In genomic region chr7:131024807-131025206, GRCm38 (mm10) we compare ENCODE assay signal across 23 mouse cellular contexts. TPM values are rescaled to one million over a fixed set of nuclear protein-coding genes. Genes with fewer than 3 reads are reported as not detected.
DNase-seq lines count a peak whose midpoint lies in the region; ATAC-seq and TF ChIP-seq lines count a peak whose summit lies in the region.
"Had no signal": no experiment of that assay in that cellular context is flagged by ENCODE, and none has a peak within 500 bp of the region (broad histone marks: within the 10 kb centered on the region; RNA-seq: fewer than 3 reads in every experiment).

No protein-coding gene starts in this region.

- no peak overlapping the region for H3K27ac ChIP-seq in intestine, embryonic 15.5 days
- H3K27ac ChIP-seq in intestine, embryonic 16.5 days (ENCODE audit: low read length), result peak overlapping the region; percentile 20; the same call in 1 of the 2 replicates
- peak overlapping the region; percentile 84 for H3K27ac ChIP-seq in small intestine, adult 2 months (ENCODE audit: insufficient read depth, low read depth, low read length)
- H3K27ac ChIP-seq in stomach, embryonic 16.5 days (ENCODE audit: low read length), result peak overlapping the region; percentile 42; the same call in 1 of the 2 replicates
- H3K27ac ChIP-seq in cerebellum, adult 2 months (ENCODE audit: insufficient read depth, low read length), result no peak overlapping the region
- H3K27ac ChIP-seq: embryonic facial prominence, embryonic 10.5 days; embryonic facial prominence, embryonic 12.5 days; forebrain, embryonic 13.5 days; forebrain, embryonic 15.5 days had no signal

- no peaks in the 10 kb centered on the region for H3K9me3 ChIP-seq in intestine, embryonic 15.5 days
- H3K9me3 ChIP-seq in intestine, embryonic 16.5 days (ENCODE audit: control insufficient read depth, low read length), result no peaks in the 10 kb centered on the region
- H3K9me3 ChIP-seq in stomach, embryonic 16.5 days (replicated peaks; ENCODE audit: control insufficient read depth, low read length), result no peaks in the 10 kb centered on the region
- H3K9me3 ChIP-seq: embryonic facial prominence, embryonic 10.5 days; embryonic facial prominence, embryonic 12.5 days; forebrain, embryonic 13.5 days; forebrain, embryonic 15.5 days had no signal

- no peaks in the 10 kb centered on the region for H3K27me3 ChIP-seq in intestine, embryonic 15.5 days (replicated peaks)
- no peaks in the 10 kb centered on the region for H3K27me3 ChIP-seq in intestine, embryonic 16.5 days (replicated peaks; ENCODE audit: control insufficient read depth, insufficient read depth, low read length)
- no peaks in the 10 kb centered on the region for H3K27me3 ChIP-seq in small intestine, adult 2 months (ENCODE audit: control insufficient read depth, insufficient read depth, low read length)
- H3K27me3 ChIP-seq in stomach, embryonic 16.5 days (ENCODE audit: control insufficient read depth, insufficient read depth, low read length), result no peaks in the 10 kb centered on the region
- H3K27me3 ChIP-seq in cerebellum, adult 2 months (ENCODE audit: control insufficient read depth, insufficient read depth, low read length), result no peaks in the 10 kb centered on the region
- H3K27me3 ChIP-seq: embryonic facial prominence, embryonic 12.5 days; forebrain, embryonic 15.5 days had no signal

- TF ChIP-seq CTCF in small intestine, adult 2 months (IDR thresholded peaks at IDR 0.05; ENCODE audit: extremely low read depth, insufficient read length, insufficient replicate concordance, low read depth, low read length), result no peak
- no peak for TF ChIP-seq CTCF in cerebellum, adult 2 months (IDR thresholded peaks at IDR 0.05; ENCODE audit: borderline replicate concordance, insufficient read depth, low read depth, low read length)

- 0 out of 2 replicates have a peak, but pooled peaks cover 4% of the 10 kb centered on the region for H3K4me1 ChIP-seq in intestine, embryonic 15.5 days (replicated peaks)
- peaks cover 6% of the 10 kb centered on the region for H3K4me1 ChIP-seq in intestine, embryonic 16.5 days (ENCODE audit: control insufficient read depth, insufficient read depth, low read length)
- peaks cover 43% of the 10 kb centered on the region for H3K4me1 ChIP-seq in small intestine, adult 2 months (ENCODE audit: control insufficient read depth, insufficient read depth, insufficient read length, low read length)
- no peaks in the 10 kb centered on the region for H3K4me1 ChIP-seq in stomach, embryonic 16.5 days (ENCODE audit: control insufficient read depth, insufficient read depth, low read length)
- H3K4me1 ChIP-seq in cerebellum, adult 2 months (ENCODE audit: control insufficient read depth, insufficient read depth, low read length), result no peaks in the 10 kb centered on the region
- H3K4me1 ChIP-seq: embryonic facial prominence, embryonic 12.5 days; forebrain, embryonic 15.5 days had no signal

- H3K36me3 ChIP-seq in intestine, embryonic 15.5 days, result no peaks in the 10 kb centered on the region
- no peaks in the 10 kb centered on the region for H3K36me3 ChIP-seq in intestine, embryonic 16.5 days (ENCODE audit: control insufficient read depth, insufficient read depth, low read length)
- no peaks in the 10 kb centered on the region for H3K36me3 ChIP-seq in small intestine, adult 2 months (ENCODE audit: control insufficient read depth, insufficient read depth, low read length)
- no peaks in the 10 kb centered on the region for H3K36me3 ChIP-seq in stomach, embryonic 16.5 days (ENCODE audit: control insufficient read depth, insufficient read depth, low read length)
- H3K36me3 ChIP-seq: embryonic facial prominence, embryonic 10.5 days; embryonic facial prominence, embryonic 12.5 days; forebrain, embryonic 15.5 days had no signal

- H3K9ac ChIP-seq in intestine, embryonic 15.5 days, result no peak overlapping the region
- H3K9ac ChIP-seq in intestine, embryonic 16.5 days (ENCODE audit: low read depth, low read length), result peak overlapping the region; percentile 16; the same call in 1 of the 2 replicates
- H3K9ac ChIP-seq in stomach, embryonic 16.5 days (ENCODE audit: low read length), result no peak overlapping the region
- H3K9ac ChIP-seq: embryonic facial prominence, embryonic 12.5 days; forebrain, embryonic 13.5 days; forebrain, embryonic 15.5 days; forebrain, postnatal 0 days had no signal

- DNase-seq in cerebellum, adult 2 months, result no peak
- DNase-seq in thymus, postnatal 36 days, result no peak
- DNase-seq in spleen, adult 12 weeks (ENCODE audit: low spot score), result no peak
- DNase-seq: adrenal gland, adult 8-10 months; adrenal gland, postnatal 14 days; adrenal gland, postnatal 36 days; cerebellum, adult 11 months; cerebellum, adult 18-20 months; cerebellum, adult 9-10 months; cerebellum, postnatal 10 days; cerebellum, postnatal 25 days; forebrain, postnatal 0 days had no signal

- H3K4me3 ChIP-seq in intestine, embryonic 15.5 days (replicated peaks), result no peak overlapping the region
- no peak overlapping the region for H3K4me3 ChIP-seq in intestine, embryonic 16.5 days (ENCODE audit: low read length)
- H3K4me3 ChIP-seq in small intestine, adult 2 months (ENCODE audit: low read depth, low read length), result no peak overlapping the region
- no peak overlapping the region for H3K4me3 ChIP-seq in stomach, embryonic 16.5 days (replicated peaks; ENCODE audit: low read length)
- H3K4me3 ChIP-seq in cerebellum, adult 2 months (replicated peaks; ENCODE audit: insufficient read depth, low read depth, low read length), result no peak overlapping the region
- H3K4me3 ChIP-seq: embryonic facial prominence, embryonic 10.5 days; embryonic facial prominence, embryonic 12.5 days; forebrain, embryonic 13.5 days; forebrain, embryonic 15.5 days had no signal

- H3K4me2 ChIP-seq in intestine, embryonic 15.5 days (replicated peaks), result no peak overlapping the region
- H3K4me2 ChIP-seq in intestine, embryonic 16.5 days (ENCODE audit: low read depth, low read length), result no peak overlapping the region
- H3K4me2 ChIP-seq in stomach, embryonic 16.5 days (ENCODE audit: low read depth, low read length), result no peak overlapping the region
- H3K4me2 ChIP-seq: embryonic facial prominence, embryonic 12.5 days; forebrain, embryonic 13.5 days; forebrain, embryonic 15.5 days had no signal

- no peak for TF ChIP-seq POLR2A in small intestine, adult 2 months (IDR thresholded peaks at IDR 0.05; ENCODE audit: low read depth, low read length)
- no peak for TF ChIP-seq POLR2A in cerebellum, adult 2 months (IDR thresholded peaks at IDR 0.05; ENCODE audit: borderline replicate concordance, insufficient read depth, low read length)

- 21% methylated on average over 1 of the region's 1 CpGs for WGBS in intestine, embryonic 15.5 days
- 48% methylated on average over 1 of the region's 1 CpGs for WGBS in intestine, embryonic 16.5 days
- WGBS in small intestine, adult 2 months, result 3% methylated on average over 1 of the region's 1 CpGs
- WGBS in stomach, embryonic 16.5 days, result 37% methylated on average over 1 of the region's 1 CpGs
- 83% methylated on average over 1 of the region's 1 CpGs for WGBS in cerebellum, adult 2 months

- ATAC-seq in intestine, embryonic 15.5 days, result peak; percentile 52
- peak; percentile 45; the same call in 1 of the 2 replicates for ATAC-seq in intestine, embryonic 16.5 days
- ATAC-seq in stomach, embryonic 16.5 days (ENCODE audit: insufficient read depth, low FRiP score), result peak; percentile 63; the same call in 1 of the 2 replicates
- no peak for ATAC-seq in cerebellum, adult (ENCODE audit: insufficient number of reproducible peaks, low FRiP score, low TSS enrichment)
- ATAC-seq: forebrain, embryonic 13.5 days; forebrain, embryonic 15.5 days; forebrain, postnatal 0 days had no signal

RNA-seq across cellular contexts. Expression of gene Dmbt1, which starts 7.0 kb away (rescaled TPM):
- polyA plus RNA-seq in intestine, embryonic 15.5 days (2015; fragmentation: Nextera tagmentation; extraction: Ambion mirVana), result 126 and 138 TPM in 2 replicates
- polyA plus RNA-seq in intestine, embryonic 16.5 days (2015; fragmentation: Nextera tagmentation; extraction: Ambion mirVana), result 209 and 239 TPM in 2 replicates
- polyA plus RNA-seq in small intestine, adult 2 months (2012; rRNA removed), result 141 and 758 TPM in 2 replicates
- 68.6 and 80.4 TPM in 2 replicates for polyA plus RNA-seq in stomach, embryonic 16.5 days (2015; fragmentation: Nextera tagmentation; extraction: Ambion mirVana)
- polyA plus RNA-seq in cerebellum, adult 2 months (2012; rRNA removed), result 0.03 TPM in 1 of 2 replicates, not detected in the other
- polyA plus RNA-seq: C2C12; embryonic facial prominence, embryonic 10.5 days; embryonic facial prominence, embryonic 12.5 days; forebrain, embryonic 11.5 days; forebrain, embryonic 15.5 days; forebrain, postnatal 0 days had no signal

Comparison
In these comparisons a context has a peak if more than half of its experiments do, and no peak if none do; other contexts are left out.
1. H3K27ac ChIP-seq: peak in intestine, embryonic 16.5 days (single experiment), small intestine, adult 2 months (single experiment) and stomach, embryonic 16.5 days (single experiment); none in intestine, embryonic 15.5 days (single experiment) and cerebellum, adult 2 months (single experiment).
2. RNA of gene Dmbt1, which starts 7.0 kb away (polyA plus RNA-seq): 209 to 239 TPM in intestine, embryonic 16.5 days, 141 to 758 TPM in small intestine, adult 2 months, 126 to 138 TPM in intestine, embryonic 15.5 days and 68.6 to 80.4 TPM in stomach, embryonic 16.5 days; 0.03 TPM in cerebellum, adult 2 months; every median in the first group is over 10 times any median in the second.